Mouse (Mus musculus): ENCODE measurements around the gene Pdk3.

Gene Pdk3

DNA sequence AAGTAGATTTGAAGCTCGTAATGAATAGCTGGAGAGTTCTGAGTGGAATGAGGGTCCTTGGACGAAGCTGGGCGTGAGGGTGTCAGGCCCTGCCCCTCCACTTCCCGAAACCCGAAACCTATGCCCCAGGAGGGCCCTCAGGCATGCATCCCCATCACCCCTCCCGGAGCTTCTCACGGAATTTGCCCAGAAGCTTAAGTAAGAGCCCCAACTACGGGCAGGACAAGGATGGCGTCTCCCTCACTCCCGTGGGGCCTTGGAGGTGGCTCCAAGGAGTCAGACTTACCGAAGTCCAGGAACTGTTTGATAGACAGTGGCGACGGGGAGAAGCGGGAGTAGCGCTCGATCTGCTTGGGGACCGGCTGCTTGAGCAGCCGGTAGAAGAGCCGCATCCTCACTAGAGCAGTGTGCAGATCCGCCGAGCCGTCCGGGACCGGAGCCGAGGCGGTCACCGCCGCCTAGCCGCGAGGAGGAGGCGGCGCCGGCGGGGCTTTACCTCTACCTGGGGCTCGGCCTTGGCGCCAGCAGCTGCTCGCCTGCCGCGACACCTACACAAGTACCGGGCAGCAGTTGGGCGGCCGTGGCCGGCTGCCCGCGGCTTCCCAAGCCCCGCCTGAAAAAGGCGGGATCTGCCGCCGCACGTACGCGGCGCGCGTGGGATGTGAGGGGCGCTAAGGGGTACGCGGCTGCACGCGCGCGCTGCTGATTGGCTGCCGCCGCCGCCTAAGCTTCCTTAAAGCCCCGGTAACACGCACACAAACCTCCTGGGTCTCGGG, at the start of gene Pdk3:
Gene Pdk3 (minus strand): TSS at position 641 of the 776 bp plus-strand sequence.
- peak; percentile 92 for DNase-seq

GRCm38 (mm10) chrX:93877634-93878016, 45.6 kb upstream of the Pdk3 start:
- DNase-seq, result no peak

DNA sequence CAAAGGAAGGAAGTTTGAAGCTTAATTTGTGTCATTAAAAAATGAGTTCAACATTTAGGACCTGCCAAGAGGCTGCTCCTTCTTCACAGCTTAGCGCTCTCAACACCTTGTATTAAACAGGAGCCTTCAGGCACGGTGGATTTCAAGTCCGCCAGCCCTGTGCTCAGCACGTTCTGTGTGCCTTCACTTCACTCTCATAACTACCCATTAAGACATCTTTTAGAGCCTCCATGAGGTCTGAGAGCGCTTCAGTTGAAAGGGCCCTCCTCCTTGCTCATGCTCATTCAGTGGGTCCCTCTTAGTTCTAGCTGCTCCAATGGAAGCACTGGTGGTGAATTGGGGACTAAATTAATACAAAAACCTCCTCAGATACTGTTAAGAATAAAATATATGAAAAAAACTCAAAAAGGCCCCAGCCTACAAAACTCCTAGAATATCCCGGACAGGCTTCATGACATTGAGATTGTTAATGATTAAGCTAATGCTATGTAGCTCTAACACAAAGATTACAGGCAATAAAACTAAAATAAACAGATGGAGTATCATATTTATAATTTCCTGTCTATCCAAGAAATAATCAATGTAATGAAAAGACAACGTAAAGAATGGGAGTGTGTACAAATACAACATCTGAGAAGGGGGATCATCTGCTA, 45.1 kb upstream of the Pdk3 start:
- no peak for DNase-seq

- DNase-seq, result no peak
These were observed 31.4 kb upstream of the Pdk3 start for GRCm38 (mm10) chrX:93863393-93863792.

- no peak for DNase-seq
These were observed 30.6 kb upstream of the Pdk3 start for GRCm38 (mm10) chrX:93862525-93863086.

DNA sequence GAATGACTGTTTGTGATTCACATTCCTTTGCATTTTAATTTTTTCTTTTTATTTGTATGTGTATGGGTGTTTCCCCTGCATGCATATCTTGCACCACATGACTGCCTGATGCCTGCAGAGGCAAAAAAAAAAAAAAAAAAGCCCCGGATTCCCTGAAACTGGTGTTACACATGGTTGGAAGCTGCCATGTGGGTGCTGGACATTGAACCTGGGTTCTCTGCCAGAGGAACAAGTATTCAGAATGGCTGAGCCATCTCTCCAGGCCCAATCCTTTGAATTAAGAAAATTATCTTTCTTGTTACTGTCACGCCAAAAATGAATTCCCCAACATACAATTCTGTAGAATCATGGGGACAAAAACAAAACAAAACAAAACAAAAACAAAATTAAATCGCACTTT, 25.8 kb upstream of the Pdk3 start:
- DNase-seq, result no peak

DNA sequence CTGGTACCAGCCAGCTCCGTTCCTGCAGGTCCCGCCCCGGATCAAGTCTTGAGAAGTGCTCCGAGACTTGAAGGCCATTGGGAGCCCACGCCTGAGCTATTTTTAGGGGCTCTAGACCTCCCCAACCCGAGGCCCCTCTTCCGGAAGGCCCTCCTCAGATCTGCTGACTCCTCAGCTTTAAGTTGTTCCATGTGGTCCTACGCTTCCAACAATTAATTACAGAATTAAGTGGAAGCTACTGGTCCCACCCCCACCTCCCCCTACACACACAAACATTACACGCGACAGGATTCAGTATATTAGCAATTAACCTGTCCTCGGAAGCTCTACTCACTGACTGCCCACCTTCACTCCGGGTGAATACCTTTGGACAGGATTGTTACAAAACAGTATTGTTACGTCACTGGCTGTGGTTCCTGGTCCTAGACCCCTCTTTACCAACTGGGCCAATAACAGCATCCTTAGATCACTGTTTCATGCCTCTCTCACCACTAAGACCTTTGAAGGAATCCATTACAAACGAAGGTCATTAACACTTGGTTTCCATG, 410 bp upstream of the Pdk3 start:
- no peak for DNase-seq

DNA sequence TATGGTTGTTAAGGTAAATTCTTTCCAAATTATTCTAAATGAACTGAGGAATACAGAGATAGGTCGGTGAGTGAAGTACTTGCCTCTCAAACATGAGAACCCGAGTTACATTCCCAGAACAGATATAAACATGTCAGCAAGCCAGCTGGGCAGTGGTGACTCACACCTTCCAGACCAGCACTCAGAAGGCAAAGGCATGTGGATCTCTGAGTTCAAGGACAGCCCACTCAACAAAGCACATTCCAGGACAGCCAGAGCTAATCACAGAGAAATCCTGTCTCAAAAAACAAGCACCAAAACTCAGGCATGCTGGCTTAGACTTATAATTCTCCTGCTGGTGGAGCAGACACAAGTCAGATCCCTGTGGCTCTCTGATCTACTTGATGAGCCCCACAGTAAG, 6.2 kb downstream of the Pdk3 start:
- DNase-seq, result no peak

DNA sequence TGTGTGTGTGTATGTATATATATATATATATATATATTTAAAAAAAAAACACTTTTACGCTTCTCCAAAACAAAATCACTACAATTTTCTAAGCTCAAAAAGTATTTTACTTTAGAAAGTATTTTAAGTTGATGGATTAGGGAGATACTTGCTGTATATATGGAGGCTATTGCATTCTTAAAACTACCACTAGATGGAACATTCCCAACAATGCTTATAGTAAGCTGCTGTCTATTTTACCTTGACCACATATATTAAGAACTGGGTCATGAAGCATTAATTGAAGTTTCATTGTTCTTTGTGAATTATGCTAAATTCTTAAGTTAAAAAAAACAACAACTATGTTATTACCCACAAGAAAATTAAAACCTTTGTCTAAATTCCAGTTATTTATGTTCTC, 24.0 kb downstream of the Pdk3 start:
- DNase-seq, result no peak

DNA sequence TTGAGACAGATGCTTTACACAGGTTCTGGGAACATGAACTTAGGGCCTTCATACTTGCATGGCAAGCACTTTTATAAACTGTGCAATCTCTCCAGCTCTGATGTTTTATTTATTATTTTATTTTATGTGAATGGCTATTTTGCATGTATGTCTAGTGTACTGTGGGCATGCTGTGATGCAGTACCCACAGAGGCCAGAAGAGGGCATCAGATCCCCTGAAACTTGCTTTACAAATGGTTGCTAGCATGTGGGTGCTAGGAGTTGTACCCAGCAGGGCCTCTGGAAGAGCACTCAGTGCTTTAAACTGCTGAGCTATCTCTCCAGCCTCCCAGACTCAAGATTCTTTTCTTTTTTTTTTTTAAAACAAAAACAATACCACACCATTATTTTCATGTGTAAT, 38.8 kb downstream of the Pdk3 start:
- DNase-seq, result peak; percentile 16

DNA sequence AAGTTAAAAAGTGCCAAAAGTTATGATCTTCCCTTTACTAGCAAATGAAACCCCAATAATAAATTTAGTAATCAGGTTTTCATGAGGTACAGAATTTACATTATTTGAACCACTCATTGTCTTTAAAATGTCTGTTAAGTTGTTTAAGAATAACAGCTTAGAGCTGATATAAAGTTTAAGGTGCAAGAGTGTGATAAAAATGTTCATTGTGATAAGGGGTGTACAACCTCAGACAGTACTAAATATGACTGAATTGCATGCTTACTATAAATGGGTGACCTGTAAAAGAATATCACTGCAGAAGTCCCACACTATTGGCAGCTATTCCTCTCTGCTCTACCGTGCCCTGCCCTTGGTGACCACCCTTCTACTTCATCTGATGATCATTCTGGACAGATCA, 42.4 kb downstream of the Pdk3 start:
- no peak for DNase-seq

- DNase-seq, result no peak
These were observed 71.2 kb downstream of the Pdk3 start for GRCm38 (mm10) chrX:93760770-93761169.

- no peak for DNase-seq
These were observed 75.0 kb downstream of the Pdk3 start for GRCm38 (mm10) chrX:93756867-93757455.

- no peak for DNase-seq
These were observed 76.7 kb downstream of the Pdk3 start for GRCm38 (mm10) chrX:93755210-93755842.

DNA sequence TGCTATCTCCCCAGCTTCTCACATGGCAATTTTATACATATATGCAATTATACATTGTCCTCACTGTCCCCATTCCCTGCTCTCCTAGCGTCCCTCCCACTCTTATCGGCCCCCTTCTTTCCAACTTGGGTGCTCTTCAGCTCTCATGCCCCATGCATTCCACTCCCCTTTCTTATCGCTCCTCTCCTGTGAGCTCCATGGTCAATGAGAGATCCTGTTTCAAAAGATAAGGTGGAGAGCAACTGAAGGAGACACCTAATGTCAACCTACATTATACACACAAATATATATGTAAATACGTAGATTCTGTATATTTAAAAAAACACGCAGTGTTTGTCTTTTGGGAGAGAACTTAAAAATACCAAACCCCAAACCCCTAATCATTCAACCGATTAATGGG, 81.4 kb downstream of the Pdk3 start:
- no peak for DNase-seq

- no peak for DNase-seq
These were observed 82.8 kb downstream of the Pdk3 start for GRCm38 (mm10) chrX:93749165-93749564.

DNA sequence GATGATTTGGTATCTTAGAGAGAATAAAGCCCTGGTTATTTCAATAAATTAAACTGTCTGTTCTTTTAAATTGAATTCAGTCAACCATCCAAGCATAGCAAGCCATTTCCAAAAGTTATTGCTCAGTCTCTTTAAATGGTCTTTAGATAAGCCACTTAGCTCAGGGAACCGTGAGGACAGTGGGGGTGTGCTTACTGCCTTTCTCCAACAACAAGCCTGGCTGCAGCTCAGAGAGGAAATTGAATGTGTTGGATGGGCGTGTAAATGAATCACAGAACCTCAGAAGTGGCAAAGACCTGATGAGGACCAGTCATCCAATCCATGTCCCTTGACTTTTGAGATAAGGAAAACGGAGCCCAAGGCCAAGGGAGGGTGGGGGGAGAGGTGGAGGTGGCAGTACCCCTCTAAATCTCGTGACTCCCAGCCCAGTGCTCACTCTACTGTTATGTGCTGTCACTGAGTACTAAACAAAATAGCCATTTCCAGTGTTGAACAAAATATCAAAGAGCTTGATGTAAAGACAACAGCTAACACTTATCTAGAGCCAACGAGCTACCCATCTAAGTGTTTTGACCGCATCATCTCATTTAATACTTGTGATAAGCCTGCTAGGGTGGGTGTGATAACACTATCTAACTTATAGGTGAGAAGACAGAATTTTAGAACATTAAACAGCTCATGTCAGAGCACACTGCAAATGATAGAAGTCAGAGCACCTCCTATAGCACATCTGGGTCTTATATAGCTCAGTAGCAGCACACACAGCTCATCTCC, 98.8 kb downstream of the Pdk3 start:
- no peak for DNase-seq

GRCm38 (mm10) chrX:93732407-93732806, 99.6 kb downstream of the Pdk3 start:
- DNase-seq, result no peak

- DNase-seq, result no peak
These were observed 101.1 kb downstream of the Pdk3 start for GRCm38 (mm10) chrX:93730854-93731253.

GRCm38 (mm10) chrX:93729529-93729928, 102.5 kb downstream of the Pdk3 start:
- no peak for DNase-seq
